Mouse (Mus musculus) cerebellum, postnatal 36 days (tissue): ENCODE measurements around the gene Ypel5.

Experiments
- DNase-seq, 2 experiments: peaks; one replicate each; pipeline ENCODE4 v3.0.0; 2021 to 2022; ENCODE audit warnings: mixed read lengths in 2 of 2

Gene Ypel5

DNA sequence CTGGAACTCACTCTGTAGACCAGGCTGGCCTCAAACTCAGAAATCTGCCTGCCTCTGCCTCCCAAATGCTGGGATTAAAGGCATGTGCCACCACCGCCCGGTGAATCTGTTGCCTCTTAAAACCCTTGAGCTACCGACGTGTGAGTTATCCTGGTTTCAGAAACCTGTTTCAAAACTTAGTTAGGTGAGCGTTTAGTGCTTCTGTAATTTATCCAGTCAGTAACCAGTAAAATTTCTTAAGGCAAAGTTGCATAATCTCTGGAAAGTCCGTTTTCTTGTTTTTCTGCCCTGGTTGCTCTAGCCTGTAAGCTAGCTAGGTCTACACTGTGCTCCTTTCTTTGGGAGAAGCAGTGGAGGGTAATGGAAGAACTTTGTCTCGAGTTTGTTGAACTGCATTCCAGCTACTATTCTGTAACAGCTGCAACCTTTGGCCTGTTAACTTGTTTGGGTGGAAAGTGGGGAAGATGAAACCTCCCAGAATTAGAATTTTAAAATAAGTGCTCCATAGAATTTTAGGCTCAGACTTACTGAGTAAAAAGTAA is 8.8 kb downstream of the Ypel5 start:
- DNase-seq = no peak

DNA sequence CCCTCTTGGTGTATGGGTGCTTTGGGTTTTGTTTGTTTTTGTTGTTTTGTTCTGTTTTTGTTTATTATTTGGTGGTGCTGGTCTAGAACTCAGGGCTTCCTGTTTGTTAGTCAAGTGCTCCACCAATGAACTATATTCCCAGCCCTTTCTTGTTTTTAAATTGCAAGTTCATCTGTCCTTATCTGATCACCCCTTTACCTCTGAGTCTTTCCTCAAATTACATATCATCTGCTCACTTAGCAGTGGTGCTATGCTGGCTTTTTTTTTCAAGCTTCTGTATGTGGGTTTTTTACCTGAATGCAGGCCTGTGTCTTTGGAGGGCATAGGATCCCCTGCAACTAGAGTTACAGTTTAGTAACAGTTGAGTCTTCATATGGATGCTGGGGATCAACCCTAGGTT is 9.3 kb downstream of the Ypel5 start:
- DNase-seq = no peak

DNA sequence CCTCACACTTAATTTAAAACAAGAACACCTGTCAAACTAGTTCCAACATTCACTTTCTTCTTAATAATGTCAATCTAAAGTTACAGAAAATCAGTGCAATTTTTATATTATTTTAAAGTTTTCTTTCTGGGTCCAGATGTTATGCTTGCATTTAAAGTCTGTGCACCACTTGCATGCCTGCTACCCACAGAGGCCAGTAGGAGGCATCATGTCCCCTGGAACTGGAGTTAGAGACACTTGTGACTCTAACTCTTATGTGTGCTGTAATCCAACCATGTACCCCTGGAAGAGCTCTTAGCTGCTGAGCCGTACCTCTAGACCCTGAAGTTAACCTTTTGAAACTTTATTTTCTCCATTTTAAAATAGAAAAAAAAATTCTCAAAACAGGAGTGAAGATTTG is 19.0 kb downstream of the Ypel5 start:
- no peak for DNase-seq

DNA sequence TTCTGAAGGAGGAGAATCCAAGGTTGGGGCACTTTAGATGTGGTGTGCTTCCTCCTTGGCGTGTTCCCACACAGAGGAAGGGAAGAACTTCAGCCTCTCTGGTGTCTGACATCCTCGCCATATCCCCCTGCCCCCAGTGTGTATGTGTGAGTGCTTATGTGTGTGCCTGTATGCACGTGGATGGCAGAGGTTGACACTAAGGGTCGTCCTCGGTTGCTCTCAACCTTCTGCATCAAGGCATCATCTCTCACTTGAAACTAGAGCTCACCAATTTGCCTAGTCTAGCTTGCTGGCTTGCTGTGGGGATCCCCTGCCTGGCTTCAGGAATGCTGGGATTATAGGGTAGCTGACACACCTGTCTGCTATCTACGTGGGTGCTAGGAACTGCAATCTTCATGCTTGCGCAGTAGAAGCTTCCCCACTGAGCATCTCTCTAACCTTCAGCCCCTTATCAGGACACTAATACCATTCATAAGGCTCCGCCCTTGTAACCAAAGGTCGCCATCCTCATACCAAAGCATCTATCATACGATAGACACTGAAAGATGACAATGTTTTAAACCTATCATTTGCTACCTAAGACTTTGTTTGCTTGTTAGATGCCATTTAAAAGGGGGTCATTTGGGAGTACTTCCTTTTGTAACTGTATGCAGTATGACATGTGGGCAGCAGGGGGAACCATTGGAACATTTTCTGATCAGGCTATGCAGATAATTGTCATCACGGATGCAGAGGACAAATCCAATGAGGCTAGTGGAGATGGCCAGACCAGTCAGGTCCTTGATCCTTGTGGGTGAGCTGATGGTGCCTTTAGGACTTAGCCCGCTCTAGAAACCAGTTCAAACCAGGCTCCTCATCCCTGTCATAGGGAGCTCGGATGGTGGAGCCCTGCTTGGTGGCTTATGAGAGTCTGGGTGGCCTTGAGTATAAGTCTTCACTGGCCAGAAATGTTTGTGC is 21.7 kb downstream of the Ypel5 start:
- peak; percentile 46 to 59 for DNase-seq

DNA sequence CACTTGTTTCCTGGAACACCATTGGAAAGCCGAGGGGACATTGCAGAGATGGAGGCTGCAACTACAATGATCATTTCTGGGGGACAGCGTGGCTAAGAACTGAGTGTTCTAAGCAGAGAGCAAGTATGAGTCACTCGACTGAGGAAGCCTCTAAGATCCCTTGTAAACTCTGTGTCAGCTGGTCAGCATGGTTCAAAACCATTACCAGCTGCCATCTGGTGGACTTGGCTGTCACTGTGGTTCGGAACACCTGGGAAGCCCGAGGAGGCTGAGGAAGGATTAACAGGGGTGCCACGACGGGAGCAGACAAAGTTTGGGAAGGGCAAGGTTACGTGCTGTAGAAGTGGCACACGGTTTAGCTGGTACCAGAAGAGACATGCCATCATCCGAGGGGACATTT is 27.0 kb downstream of the Ypel5 start:
- DNase-seq = no peak

DNA sequence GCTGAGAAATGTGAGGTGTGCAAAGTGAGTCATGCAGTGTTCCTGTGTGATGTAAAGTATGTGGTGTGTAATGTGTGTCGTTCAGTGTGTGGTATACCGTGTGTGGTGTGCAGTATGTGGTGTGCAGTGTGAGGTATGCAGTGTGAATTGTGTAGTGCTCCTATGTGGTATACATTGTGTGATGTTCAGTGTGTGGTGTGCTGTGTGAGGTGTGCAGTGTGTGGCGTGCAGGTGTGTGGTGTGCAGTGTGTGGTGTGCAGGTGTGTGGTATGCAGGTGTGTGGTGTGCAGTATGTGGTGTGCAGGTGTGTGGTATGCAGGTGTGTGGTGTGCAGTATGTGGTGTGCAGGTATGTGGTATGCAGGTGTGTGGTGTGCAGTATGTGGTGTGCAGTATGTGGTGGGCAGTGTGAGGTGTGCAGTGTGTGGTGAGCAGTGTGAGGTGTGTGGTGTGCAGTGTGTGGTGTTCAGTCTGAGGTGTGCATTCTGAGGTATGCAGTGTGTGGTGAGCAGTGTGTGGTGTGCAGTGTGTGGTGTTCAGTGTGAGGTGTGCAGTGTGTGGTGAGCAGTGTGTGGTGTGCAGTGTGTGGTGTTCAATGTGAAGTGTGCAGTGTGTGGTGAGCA is 30.5 kb downstream of the Ypel5 start:
- DNase-seq = no peak

DNA sequence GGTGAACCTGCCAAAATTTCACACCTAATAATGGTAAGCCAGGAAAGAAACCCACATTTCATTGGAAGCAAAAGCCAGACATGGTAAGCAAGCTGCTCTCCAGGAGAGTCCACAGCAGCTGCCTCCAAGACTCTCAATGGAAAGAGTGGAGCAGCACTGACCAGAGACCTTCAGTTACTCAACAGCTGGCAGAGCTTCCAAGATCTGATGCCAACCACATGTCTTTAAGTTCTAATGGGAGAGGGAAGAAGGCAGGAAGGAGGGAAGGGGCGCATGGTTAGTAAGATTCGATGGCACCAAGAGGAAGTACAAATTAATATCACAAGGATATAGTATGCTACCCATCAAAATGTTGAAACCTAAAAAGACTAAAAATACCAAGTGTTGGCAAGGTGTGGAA is 31.9 kb downstream of the Ypel5 start:
- no peak for DNase-seq

DNA sequence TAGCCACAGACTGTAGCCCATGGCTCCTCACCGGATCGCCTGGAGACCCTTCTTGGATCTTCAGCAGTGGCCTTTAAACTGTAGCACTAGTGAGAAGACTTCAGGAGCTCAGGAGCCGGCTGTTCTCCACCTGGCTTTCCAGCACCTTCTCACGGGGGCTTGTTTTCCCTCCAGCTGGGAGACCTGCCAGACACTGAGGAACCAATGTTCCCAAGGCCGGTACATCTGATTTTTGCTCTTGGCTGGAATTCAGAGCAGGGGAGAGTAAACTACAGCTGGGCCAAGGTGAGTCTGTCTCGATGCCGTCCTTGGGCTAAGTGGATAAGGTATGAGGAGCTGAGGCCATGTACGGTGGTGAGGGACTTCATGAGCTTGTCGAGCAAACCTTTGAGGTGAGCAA is 42.7 kb downstream of the Ypel5 start:
- DNase-seq = no peak

DNA sequence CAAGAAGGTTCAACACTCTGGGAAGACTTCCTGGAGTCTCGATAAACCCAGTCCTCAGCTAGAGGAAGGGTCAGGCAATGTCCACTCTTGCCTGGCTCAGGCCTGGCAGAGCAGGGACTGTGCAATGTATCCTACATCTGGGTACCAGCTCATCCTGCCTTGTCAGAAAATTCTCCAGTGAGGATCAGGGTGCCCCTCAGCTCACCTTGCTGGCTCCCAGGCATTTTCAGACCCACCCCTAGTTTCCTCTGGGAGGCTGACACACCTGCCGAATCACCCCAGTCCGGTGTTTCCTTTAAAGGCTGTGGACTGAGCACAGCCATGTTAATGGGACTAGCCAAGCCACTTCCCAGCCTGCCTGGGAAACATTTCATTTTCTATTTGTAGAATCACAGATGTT is 43.9 kb downstream of the Ypel5 start:
- no peak for DNase-seq

DNA sequence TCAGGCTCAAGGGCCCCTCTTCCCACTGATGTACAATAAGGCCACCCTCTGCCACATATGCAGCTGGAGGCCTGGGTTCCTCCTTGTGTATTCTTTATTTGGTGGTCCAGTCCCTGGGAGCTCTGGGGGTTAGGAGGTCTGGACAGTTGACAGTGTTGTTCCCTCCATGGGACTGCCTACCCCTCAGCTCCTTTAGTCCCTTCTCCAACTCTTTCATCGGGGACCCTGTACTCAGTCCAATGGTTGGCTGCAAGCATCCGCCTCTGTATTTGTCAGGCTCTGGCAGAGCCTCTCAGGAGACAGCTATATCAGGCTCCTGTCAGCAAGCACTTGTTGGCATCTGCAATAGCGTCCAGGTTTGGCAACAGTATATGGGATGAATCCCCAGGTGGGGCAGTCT is 44.8 kb downstream of the Ypel5 start:
- DNase-seq = no peak

DNA sequence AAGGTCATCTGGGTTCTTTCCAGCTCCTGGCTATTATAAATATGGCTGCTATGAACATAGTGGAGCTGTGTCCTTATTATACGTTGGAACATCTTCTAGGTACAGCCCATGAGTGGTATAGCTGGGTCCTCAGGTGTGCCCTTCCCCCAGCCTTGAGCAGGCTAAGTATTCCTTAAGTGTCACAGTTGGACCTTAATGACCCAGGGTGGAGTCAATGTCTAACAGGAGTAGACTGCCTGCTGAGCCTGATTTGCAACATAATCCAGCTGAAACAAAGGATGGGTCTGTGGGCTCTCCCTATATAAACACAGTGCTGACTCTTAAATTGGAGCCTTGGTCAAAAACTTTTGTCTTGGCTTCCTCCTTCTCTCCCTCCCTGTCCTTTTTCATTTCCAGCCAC is 45.6 kb downstream of the Ypel5 start:
- DNase-seq = no peak

DNA sequence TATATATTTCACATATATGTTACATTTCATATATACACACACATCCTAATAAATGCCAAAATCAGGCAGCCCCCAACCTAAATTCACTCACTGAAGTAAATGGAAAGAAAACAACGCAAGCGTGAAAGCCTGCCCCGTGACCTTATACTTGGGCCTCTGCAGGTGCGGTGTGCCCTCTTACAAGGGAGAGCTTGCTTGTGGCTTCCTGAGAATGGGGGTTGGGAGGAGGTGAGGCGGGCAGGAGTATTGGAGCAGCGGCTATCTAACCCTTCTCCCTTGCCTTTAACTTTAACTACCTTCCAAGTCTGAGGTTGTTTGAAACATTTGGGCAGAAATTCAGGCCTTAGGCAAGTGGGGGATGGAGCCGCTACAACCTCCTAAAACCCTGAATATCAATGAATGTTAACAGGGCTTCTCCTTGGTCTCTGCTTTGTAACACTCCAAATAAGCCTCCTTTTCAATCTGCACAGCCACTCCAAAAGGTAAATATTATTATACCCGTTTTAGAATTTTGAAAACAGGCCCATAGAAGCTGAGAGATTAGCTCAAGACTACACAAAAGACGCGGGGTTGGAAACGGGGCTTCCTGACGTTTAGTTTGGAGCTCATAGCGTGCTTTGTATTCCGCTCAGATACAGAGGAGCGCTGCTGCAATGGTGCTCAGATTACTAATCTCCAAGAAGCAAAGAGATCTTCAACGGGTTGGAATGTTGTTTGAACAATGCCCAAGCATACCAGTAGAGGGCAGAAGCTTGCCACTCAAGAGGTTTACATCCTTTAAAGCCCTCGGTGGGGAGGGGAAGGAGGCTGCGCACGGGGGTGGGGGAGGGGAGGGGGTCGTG is 53.5 kb downstream of the Ypel5 start:
- peak; percentile 41 to 66 for DNase-seq

DNA sequence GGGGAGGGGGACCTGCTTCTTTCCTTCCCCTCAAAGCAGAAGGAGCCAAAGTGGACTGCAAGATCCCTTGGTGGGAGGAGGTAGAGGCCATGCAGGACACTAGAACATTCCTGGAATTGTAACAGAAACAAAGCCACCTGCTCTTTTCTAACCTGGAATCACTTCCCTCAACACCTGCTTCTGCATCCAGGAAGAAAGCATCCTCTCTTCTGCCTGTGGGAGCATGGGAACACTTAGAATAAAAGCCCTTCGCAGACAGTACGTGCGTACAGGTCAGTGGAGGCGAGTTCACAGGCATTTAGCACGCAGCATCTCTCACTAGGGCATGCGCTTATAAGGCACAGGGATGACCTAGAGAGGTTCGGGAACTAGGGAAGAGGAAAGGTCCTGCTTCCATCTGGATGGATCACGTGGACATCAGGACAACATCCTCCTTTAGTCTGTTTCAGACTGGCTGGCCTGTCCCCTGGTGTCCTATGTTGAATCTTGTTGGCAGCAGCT is 54.2 kb downstream of the Ypel5 start:
- no peak for DNase-seq

DNA sequence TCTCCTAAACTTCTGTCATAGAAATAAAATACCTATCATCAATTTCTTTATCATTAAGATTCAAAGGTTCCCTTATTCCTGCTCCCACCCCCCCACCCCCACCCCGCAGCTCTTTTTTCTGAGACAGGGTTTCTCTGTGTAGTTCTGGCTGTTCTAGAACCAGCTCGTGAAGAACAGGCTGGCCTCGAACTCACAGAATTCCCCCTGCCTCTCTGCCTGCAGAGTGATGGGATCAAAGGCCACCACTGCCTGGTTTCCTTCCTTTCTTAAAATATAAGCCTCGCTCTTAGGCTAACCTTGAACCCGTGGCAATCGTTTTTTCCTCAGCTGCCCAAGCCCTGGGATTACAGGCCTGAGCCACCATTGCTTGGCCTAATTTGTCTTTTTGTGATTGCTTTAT is 55.3 kb downstream of the Ypel5 start:
- no peak for DNase-seq

DNA sequence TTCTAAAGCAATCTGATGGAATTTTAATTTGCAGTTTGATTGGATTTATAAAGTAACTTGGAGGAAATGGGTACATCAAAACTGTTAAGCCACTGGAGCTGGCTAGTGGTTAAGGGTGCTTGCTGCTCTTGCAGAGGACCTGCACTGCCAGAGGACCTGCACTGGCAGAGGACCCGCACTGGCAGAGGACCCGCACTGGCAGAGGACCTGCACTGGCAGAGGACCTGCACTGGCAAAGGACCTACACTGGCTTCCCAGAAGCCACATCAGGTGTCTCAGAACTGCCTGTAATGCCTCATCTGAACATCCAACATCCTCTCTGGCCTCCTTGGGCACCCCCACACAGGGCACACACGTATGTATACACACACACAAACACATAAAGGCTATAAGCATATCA is 59.3 kb downstream of the Ypel5 start:
- no peak for DNase-seq

DNA sequence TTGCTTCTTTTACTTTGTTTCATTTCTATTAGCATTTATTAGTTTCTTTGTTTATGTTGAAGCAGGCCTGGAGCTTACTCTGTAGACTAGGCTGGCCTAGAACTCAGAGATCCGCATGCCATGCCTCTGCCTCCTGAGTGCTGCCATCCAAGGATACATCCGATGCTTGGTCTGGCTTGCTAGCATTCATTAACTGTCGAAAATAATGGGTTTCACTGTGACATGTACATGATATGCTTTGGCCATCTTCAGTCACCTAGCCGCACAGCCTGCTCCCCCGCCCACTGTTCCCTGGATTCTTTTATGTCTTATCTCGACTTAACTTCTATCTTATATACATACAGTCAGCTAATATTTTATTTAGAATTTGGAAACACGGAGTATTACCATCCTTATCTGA is 60.8 kb downstream of the Ypel5 start:
- no peak for DNase-seq

DNA sequence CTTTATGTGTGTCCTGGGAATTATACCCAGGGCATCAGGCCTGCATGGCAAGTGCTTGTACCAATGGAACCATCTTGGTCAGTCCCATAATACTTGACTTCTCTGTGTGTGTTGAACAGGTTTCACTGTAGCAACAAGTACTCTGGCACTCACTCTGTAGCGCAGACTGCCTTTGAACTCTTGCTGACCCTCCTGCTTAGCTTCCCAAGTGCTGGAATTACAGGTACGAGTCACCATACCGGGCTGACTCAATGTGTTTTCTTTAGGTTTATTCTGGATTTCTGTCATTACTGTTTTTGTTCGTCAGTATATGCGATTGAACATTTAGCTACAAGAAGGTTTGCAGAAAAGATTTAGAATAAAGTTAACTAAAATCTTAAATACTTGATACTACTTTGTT is 61.7 kb downstream of the Ypel5 start:
- no peak for DNase-seq

DNA sequence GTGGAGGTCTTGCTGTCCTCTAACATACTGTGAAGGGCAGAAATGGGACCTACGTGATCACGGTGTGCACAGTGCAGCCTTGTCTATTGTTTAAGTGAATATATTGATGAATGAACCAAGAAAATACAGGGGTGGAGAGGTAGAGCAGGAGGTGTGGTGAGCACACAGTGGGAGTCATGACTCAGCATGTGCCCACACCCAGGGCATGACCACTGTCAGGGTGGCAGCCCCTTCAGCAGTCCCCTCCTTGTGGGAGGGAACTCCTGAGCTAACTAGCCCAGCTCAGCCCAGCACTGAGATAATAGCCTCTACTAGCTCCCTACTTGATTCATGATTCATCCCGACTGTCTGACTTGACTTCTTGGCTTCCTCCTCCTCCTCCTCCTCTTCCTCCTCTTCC is 62.5 kb downstream of the Ypel5 start:
- no peak for DNase-seq
